Mouse (Mus musculus) myocyte (in vitro differentiated cells): ENCODE measurements around the gene Wdfy4.

Experiments used
- CEBPB ChIP-seq: IDR thresholded peaks from 2 replicates; pipeline ENCODE4 v1.6.1; 2011; ENCODE audit warnings: mild to moderate bottlenecking, moderate library complexity; ENCODE audit not compliant: poor library complexity, insufficient read depth, severe bottlenecking
- E2F4 ChIP-seq: IDR thresholded peaks from one replicate; pipeline ENCODE4 v1.6.1; 2011; ENCODE audit warnings: mild to moderate bottlenecking, control low read depth, moderate library complexity; ENCODE audit not compliant: insufficient read depth
- MAX ChIP-seq: IDR thresholded peaks from one replicate; pipeline ENCODE4 v1.6.1; 2011; ENCODE audit warnings: low read depth, mild to moderate bottlenecking, control low read depth
- MYOD1 ChIP-seq, 3 experiments: IDR thresholded peaks; one replicate each; pipeline ENCODE4 v1.6.1; 2011; ENCODE audit warnings: control low read depth in 2 of 3, low read depth in 2 of 3, mild to moderate bottlenecking in 2 of 3, moderate library complexity in 1 of 3; ENCODE audit not compliant: insufficient read length in 2 of 3, control insufficient read depth in 1 of 3
- POLR2A ChIP-seq: IDR thresholded peaks from one replicate; pipeline ENCODE4 v1.6.1; 2011; ENCODE audit warnings: low read depth, mild to moderate bottlenecking, control low read depth, moderate library complexity; ENCODE audit not compliant: insufficient read length
- POLR2AphosphoS2 ChIP-seq: IDR thresholded peaks from one replicate; pipeline ENCODE4 v1.6.1; 2011; ENCODE audit warnings: low read depth, control low read depth; ENCODE audit not compliant: insufficient read length
- REST ChIP-seq: IDR thresholded peaks from one replicate; pipeline ENCODE4 v1.6.1; 2011; ENCODE audit warnings: mild to moderate bottlenecking, control low read depth, moderate library complexity; ENCODE audit not compliant: insufficient read depth, insufficient read length
- TCF12 ChIP-seq: IDR thresholded peaks from one replicate; pipeline ENCODE4 v1.6.1; 2011; ENCODE audit warnings: mild to moderate bottlenecking, control low read depth; ENCODE audit not compliant: poor library complexity, insufficient read depth, severe bottlenecking
- TCF3 ChIP-seq: IDR thresholded peaks from one replicate; pipeline ENCODE4 v1.6.1; 2011; ENCODE audit warnings: low read depth, control low read depth; ENCODE audit not compliant: insufficient read length

DNA sequence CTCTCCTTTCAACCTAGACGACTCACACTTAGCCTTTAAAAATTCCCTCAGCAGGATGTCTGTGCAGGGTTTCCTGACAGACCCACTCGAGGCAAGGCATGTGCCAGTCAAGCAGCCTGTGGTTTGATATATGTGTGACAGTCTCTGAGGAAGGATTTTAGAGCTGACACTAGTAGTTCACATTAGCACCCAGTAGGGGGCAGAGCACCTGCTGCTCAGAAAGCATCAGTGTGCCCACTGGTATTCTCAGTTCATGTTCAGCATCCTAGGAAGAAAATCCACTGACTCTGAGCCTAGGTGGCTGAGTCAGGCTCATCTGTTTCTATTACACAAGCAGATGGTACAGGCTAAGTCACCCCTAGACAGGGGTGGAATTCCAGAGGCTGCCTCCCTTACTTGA, 39.0 kb downstream of the Wdfy4 start:
- no peak for TF ChIP-seq POLR2A
- no peak for TF ChIP-seq TCF3
- no peak for TF ChIP-seq MYOD1 (IDR thresholded peaks at IDR 0.05; ENCODE audit: control insufficient read depth in 1 of 3, insufficient read length in 2 of 3, low read depth in 2 of 3)
- TF ChIP-seq POLR2AphosphoS2, result no peak
- no peak for TF ChIP-seq TCF12
- TF ChIP-seq E2F4, result no peak
- TF ChIP-seq MAX, result no peak
- no peak for TF ChIP-seq REST
- TF ChIP-seq CEBPB, result no peak
